8 mouse cellular contexts compared by ENCODE assay signal in the genomic region with DNA sequence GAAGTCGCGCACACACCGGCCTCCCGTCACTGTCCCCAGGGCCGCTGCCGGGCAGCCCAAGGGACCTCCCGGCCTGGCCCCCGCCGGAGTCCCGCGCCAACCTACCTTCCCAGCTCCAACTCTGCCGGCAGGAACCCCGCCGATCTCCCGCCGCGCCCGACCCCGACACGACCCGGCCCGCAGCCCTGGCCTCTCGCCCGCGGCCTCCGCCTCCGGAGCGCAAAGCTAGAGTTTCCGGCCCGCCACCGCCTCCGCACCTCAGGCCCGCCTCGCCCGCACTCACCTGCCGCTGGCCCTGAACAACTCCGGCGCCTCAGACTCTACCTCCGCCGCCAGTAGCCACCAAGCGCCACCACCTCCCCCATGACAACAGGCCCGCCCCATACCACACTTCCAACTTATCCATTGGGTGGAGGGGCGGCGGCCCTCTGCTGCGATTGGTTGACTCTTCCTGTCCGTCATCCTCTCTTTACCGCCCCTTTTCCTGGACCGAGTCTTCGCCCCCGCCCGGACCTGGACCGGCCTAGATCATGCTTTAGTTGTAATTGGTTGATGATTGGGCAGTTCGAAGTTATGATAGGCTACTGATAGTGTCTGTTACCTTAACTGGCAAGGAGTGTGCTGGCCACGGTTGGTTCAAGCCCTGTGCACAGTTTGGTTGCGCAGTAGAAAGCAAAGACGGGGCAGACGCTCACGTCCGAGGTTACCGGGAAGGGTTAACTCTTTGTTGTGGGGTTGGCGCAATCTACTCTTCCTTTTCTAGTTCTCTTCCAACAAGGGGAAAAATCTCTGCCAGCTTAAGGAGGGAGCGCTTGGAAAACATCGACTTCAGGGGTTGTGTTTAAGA. TPM values are rescaled to one million over a fixed set of nuclear protein-coding genes. Genes with fewer than 3 reads are reported as not detected.
DNase-seq lines count a peak whose midpoint lies in the region; ATAC-seq lines count a peak whose summit lies in the region.

A gene (minus strand): TSS at position 400 of the 847 bp plus-strand sequence.

- H3K36me3 ChIP-seq in hindbrain, embryonic 15.5 days: no peaks in the 10 kb centered on the region

- peak within 1 kb of the TSS; percentile 78 for H3K9ac ChIP-seq in hindbrain, embryonic 15.5 days

- H3K4me1 ChIP-seq in hindbrain, embryonic 15.5 days (replicated peaks): peaks cover 23% of the 10 kb centered on the region; the same call in 1 of the 2 replicates

- ATAC-seq in hindbrain, embryonic 15.5 days (ENCODE audit: low FRiP score, low read depth): peak; percentile 100

- H3K27me3 ChIP-seq in hindbrain, embryonic 15.5 days: no peaks in the 10 kb centered on the region

- H3K4me2 ChIP-seq in hindbrain, embryonic 15.5 days: peak within 1 kb of the TSS; percentile 88

- H3K9me3 ChIP-seq in hindbrain, embryonic 15.5 days: no peaks in the 10 kb centered on the region

- peak within 1 kb of the TSS; percentile 88 for H3K27ac ChIP-seq in hindbrain, embryonic 15.5 days (replicated peaks)

- H3K4me3 ChIP-seq in hindbrain, embryonic 15.5 days: peak within 1 kb of the TSS; percentile 97

- WGBS in hindbrain, embryonic 15.5 days: under 1% methylated on average over 54 of the region's 63 CpGs

- DNase-seq in T-cell, adult 2 months (ENCODE audit: low spot score): peak; percentile 98
- DNase-seq in cerebellum, postnatal 36 days: peak; percentile 98
- DNase-seq in frontal cortex, postnatal 36 days (ENCODE audit: low spot score in 2 of 2): peak; percentile 99 to 100
- peak; percentile 100 for DNase-seq in left cerebral cortex, adult 11 months (ENCODE audit: low spot score)
- DNase-seq in lung, postnatal 4 days: peak; percentile 99
- peak; percentile 97 for DNase-seq in retina, postnatal 7 days (ENCODE audit: low read depth, low spot score)
- DNase-seq in urinary bladder, adult 2 months (ENCODE audit: low spot score): peak; percentile 88

RNA-seq across cellular contexts. Expression of the gene that starts here (rescaled TPM):
- polyA plus RNA-seq in hindbrain, embryonic 15.5 days (2015; fragmentation: Nextera tagmentation; extraction: Ambion mirVana): 15.3 and 17.4 TPM in 2 replicates
- 50.7 and 59.7 TPM in 2 replicates for polyA plus RNA-seq in urinary bladder, adult 2 months (2012; rRNA removed)

Comparison
In these comparisons a context has a peak if more than half of its experiments do, and no peak if none do; other contexts are left out.
1. Peak in every context shown above with its lines: DNase-seq, ATAC-seq, H3K4me3 ChIP-seq and H3K27ac ChIP-seq.